Mouse (Mus musculus) activated CD4-positive, CD25-positive, alpha-beta regulatory T cell, adult 9 weeks (primary cell): ENCODE measurements around the gene Zfp91. TPM values are rescaled to one million over a fixed set of nuclear protein-coding genes. Genes with fewer than 3 reads are reported as not detected.

Experiments
- polyA plus RNA-seq: library from polyadenylated mRNA; unstranded; fragments of 100-300 nt; shearing (Covaris generic); gene quantifications from one replicate; pipeline ENCODE4 v1.2.1, GENCODE M21; 2017

Zfp91 gene
- polyA plus RNA-seq, result 9.3 TPM

DNA sequence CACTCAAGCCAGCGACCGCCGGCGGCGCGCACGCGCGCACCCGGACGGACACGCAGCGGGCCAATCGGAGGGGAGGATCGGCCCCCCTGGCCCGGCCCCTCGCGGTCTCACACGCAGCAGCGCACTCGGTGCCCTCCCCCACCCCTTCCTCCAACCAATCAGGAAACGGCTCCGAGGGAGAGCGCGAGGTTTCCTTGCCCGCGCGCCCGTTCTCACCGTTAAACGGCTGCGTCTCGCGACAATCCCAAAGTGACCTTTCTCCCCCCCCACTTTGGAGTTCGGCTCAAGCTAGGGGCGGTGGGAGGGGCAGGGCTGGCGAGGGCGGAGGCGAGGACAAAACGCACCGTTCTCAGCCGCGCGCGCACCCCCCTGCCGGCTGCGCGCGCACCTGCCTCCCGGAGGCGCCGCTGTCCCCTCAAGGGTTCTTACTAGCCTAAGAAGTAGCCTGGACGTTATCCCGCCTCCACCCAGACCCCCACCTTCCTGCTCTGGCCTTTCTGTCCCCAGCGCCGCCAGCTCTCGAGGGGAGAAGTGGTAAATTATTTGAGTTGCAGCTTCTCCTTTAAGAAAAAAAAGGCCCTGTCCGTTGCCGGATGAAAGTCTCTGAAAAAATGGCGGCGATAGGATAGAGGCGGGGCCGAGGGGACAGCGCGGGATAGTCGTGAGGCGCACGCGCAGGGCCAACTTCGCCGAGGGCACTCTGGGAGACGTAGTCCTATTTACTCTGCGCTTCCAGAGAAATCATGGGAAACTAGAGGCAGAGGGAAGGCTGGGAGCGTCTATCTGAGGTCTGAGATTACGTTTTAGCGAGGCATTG lies at the start of gene Zfp91, which contains the start of gene Lpxn:
Gene Zfp91, minus strand, starts transcription at position 616 of the 817 bp plus-strand sequence.
Gene Lpxn, plus strand, starts transcription at position 683 of the 817 bp plus-strand sequence.

GRCm38 (mm10) chr19:12765308-12765707 lies 30.6 kb downstream of the Zfp91 start, which contains the start of gene Cntf:
TSS of gene Cntf (minus strand) at chr19:12765632.

Other genes with a start within 250 kb of the Zfp91 start
- not detected for gene Gm4952, start 196.2 kb downstream of the Zfp91 start, polyA plus RNA-seq
- gene Glyat, start 162.8 kb downstream of the Zfp91 start, polyA plus RNA-seq, result 0.09 TPM
- not detected for gene Olfr1442, start 125.7 kb downstream of the Zfp91 start, polyA plus RNA-seq
- not detected for gene Olfr1443, start 118.0 kb downstream of the Zfp91 start, polyA plus RNA-seq
- not detected for gene Keg1, start 100.3 kb downstream of the Zfp91 start, polyA plus RNA-seq
- 0.68 TPM for gene Cntf, start 30.5 kb downstream of the Zfp91 start, polyA plus RNA-seq
- gene Lpxn, start 67 bp upstream of the Zfp91 start, polyA plus RNA-seq, result 255 TPM
- gene Gm5244, start 50.6 kb upstream of the Zfp91 start, polyA plus RNA-seq, result not detected
- 0.22 TPM for gene Olfr1444, start 61.2 kb upstream of the Zfp91 start, polyA plus RNA-seq
- gene Olfr1445, start 87.7 kb upstream of the Zfp91 start, polyA plus RNA-seq, result not detected
- not detected for gene Olfr1446, start 97.4 kb upstream of the Zfp91 start, polyA plus RNA-seq
- gene Olfr1447, start 107.6 kb upstream of the Zfp91 start, polyA plus RNA-seq, result not detected
- not detected for gene Olfr1448, start 128.3 kb upstream of the Zfp91 start, polyA plus RNA-seq
- gene Olfr1449, start 134.7 kb upstream of the Zfp91 start, polyA plus RNA-seq, result not detected
- not detected for gene Olfr1450, start 154.1 kb upstream of the Zfp91 start, polyA plus RNA-seq
- not detected for gene Olfr1451, start 198.9 kb upstream of the Zfp91 start, polyA plus RNA-seq
- gene Olfr1453, start 232.2 kb upstream of the Zfp91 start, polyA plus RNA-seq, result not detected